Mouse (Mus musculus): ENCODE results near the gene Camk2d. TPM values are rescaled to one million over a fixed set of nuclear protein-coding genes. Genes with fewer than 3 reads are reported as not detected.

The Camk2d gene
- 62.7 and 66.4 TPM in 2 replicates for polyA plus RNA-seq (2012; rRNA removed)

DNA sequence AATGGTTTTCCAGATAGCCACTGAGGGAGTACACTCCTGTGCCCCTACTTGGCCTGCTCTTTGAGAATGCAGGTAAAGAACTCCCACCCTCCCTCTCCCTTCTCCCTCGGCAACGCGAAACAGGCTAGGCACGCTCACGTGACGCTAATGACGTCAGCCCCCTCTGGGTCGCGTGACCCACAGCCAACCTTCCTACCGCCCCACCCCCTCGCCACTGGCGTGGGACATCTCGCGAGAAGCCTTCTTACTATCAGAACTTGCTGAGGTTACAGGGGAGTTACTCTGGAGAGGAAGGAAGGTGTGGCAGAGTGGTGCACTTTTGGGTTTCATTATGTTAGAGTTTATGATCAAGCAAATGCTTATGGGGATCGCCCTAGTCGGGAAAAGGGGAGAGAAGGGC is at the start of gene Camk2d:
Gene Camk2d (plus strand): TSS at position 217 of the 400 bp plus-strand sequence.
- H3K4me3 ChIP-seq (ENCODE audit: insufficient read depth, low read length): peak within 1 kb of the TSS; percentile 82
- TF ChIP-seq CTCF (IDR thresholded peaks at IDR 0.05; ENCODE audit: extremely low read depth, insufficient read depth, low read length) (no peak), POLR2A (IDR thresholded peaks at IDR 0.05; ENCODE audit: extremely low read depth, insufficient read depth, low read length) (peak; percentile 92)
- peak within 1 kb of the TSS; percentile 98 for H3K27ac ChIP-seq (ENCODE audit: insufficient read depth, low read length)
- H3K4me1 ChIP-seq (ENCODE audit: control insufficient read depth, insufficient read depth, low read length): no peaks in the 10 kb centered on the region

DNA sequence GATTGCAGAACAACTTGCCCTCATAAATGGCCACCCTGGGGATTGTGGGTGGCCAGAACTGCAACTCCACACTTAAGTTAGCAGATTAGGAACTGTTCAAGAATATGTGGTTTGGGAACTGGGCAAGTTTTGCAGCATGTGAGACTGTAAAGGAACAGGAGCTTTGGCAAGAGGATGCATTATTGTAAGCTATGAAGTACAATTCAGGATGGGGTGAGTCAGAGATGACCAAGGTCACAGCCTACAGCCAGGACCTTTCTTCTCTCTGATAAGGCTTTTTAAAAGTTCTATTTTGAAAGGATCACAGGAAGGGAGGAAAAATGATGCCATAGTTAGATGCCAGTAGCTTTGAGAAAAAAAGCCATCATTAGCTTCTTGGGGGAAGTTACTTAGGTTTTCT is 48.2 kb upstream of the Camk2d start:
- Histone ChIP-seq H3K4me3 (ENCODE audit: insufficient read depth, low read length) (no peak overlapping the region), H3K27ac (ENCODE audit: insufficient read depth, low read length) (no peak overlapping the region), H3K4me1 (ENCODE audit: control insufficient read depth, insufficient read depth, low read length) (no peaks in the 10 kb centered on the region)
- TF ChIP-seq POLR2A (IDR thresholded peaks at IDR 0.05; ENCODE audit: extremely low read depth, insufficient read depth, low read length) (no peak), CTCF (IDR thresholded peaks at IDR 0.05; ENCODE audit: extremely low read depth, insufficient read depth, low read length) (no peak)

DNA sequence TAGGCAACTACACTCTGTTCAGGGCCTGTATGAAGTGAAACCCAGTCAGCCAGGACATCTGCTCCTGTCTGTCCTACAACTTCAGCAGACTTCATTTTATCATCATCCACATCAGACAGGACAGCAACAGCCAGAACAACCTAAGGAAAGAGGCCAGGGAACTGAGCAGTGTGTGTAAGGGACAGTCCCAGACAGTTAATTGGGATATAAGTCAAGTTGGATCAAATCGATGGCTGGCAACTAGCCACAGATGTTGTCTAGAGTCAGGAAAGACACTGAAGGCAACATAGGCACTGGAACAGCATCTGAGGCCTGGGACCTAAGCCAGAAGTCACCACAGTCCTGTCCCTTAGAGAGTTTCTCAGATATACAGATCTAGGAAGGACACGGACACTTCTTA is 32.5 kb upstream of the Camk2d start:
- TF ChIP-seq POLR2A (IDR thresholded peaks at IDR 0.05; ENCODE audit: extremely low read depth, insufficient read depth, low read length) (no peak), CTCF (IDR thresholded peaks at IDR 0.05; ENCODE audit: extremely low read depth, insufficient read depth, low read length) (no peak)
- no peaks in the 10 kb centered on the region for H3K4me1 ChIP-seq (ENCODE audit: control insufficient read depth, insufficient read depth, low read length)
- no peak overlapping the region for H3K4me3 ChIP-seq (ENCODE audit: insufficient read depth, low read length)
- no peak overlapping the region for H3K27ac ChIP-seq (ENCODE audit: insufficient read depth, low read length)

DNA sequence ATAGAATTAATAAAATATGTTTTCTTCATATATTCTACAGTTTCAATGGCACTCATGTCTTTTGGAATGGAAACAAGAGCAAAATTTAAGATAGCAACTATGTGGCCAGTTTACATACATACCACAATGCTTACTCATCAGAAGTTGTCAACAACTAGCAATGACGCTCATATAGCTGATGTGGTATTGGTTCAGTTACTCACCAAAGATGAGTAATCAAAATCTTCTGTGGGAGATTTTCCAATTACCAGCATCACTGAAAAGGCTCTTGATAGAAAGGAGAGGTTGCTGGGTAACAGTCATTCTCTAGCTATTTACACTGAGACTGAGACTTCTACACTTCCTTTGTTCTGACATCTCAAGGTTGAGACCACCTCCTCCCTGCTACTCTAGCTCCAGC is 25.5 kb upstream of the Camk2d start:
- Histone ChIP-seq H3K4me3 (ENCODE audit: insufficient read depth, low read length) (no peak overlapping the region), H3K27ac (ENCODE audit: insufficient read depth, low read length) (no peak overlapping the region), H3K4me1 (ENCODE audit: control insufficient read depth, insufficient read depth, low read length) (no peaks in the 10 kb centered on the region)
- TF ChIP-seq POLR2A (IDR thresholded peaks at IDR 0.05; ENCODE audit: extremely low read depth, insufficient read depth, low read length) (no peak), CTCF (IDR thresholded peaks at IDR 0.05; ENCODE audit: extremely low read depth, insufficient read depth, low read length) (no peak)

DNA sequence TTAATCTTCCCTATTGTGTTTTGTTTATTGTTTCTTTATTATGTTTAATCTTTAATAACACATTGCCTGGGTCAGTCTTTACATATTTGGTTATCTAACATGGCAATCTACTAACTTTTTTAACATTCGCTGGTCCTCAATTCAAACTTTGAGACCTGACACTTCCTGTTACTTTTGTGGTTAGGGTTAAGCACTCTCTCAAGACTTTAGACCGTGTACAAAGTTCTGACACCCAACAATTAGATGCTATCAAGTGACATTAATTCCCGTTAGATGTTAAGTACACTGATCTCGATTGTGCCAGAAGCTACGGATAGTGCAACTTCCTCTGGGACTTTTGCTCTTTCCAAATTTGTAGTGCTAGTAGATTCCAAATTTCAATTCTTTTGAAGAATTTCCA is 23.2 kb upstream of the Camk2d start:
- H3K27ac ChIP-seq (ENCODE audit: insufficient read depth, low read length): no peak overlapping the region
- TF ChIP-seq CTCF (IDR thresholded peaks at IDR 0.05; ENCODE audit: extremely low read depth, insufficient read depth, low read length) (no peak), POLR2A (IDR thresholded peaks at IDR 0.05; ENCODE audit: extremely low read depth, insufficient read depth, low read length) (no peak)
- H3K4me3 ChIP-seq (ENCODE audit: insufficient read depth, low read length): no peak overlapping the region
- H3K4me1 ChIP-seq (ENCODE audit: control insufficient read depth, insufficient read depth, low read length): no peaks in the 10 kb centered on the region

DNA sequence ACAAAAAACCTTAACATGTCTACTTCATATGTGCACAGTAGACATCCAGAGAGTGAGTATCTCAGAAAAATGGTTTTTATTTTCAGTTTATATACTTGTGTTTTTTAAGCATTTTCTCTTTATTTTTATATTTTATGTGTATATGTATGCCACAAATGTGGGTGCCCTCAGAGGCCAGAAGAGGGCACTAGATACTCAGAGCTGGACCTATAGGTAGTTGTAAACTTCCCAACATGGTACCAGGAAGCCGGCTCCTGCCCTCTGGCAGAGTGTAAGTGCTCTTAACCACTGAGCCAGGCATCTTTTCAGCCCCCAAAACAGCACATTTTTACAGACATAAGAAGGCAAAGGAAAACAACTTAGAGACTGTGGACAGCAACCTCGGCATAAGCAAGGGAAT is 20.2 kb upstream of the Camk2d start:
- no peak for TF ChIP-seq POLR2A (IDR thresholded peaks at IDR 0.05; ENCODE audit: extremely low read depth, insufficient read depth, low read length)
- peak; percentile 18; the same call in 1 of the 2 replicates for TF ChIP-seq CTCF (IDR thresholded peaks at IDR 0.05; ENCODE audit: extremely low read depth, insufficient read depth, low read length)
- Histone ChIP-seq H3K27ac (ENCODE audit: insufficient read depth, low read length) (no peak overlapping the region), H3K4me3 (ENCODE audit: insufficient read depth, low read length) (no peak overlapping the region), H3K4me1 (ENCODE audit: control insufficient read depth, insufficient read depth, low read length) (no peaks in the 10 kb centered on the region)

DNA sequence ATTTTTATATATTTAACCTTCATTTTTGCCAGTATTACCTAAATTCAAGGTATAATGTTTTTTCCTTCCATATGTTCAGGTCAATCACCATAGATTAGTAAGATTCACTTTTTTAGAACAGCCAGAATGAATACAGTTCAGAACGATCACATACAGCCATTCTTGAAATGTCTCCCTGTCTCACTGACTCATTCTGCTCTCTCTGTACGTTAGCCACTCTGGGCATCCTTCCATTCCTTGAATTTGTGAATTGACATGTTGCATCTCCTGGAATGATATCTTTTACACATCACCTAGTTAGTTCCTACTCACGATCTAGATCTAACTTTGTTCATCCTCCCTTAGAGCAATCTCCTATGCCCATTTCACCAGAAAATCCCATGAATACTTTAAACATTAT is 10.0 kb upstream of the Camk2d start:
- Histone ChIP-seq H3K4me1 (ENCODE audit: control insufficient read depth, insufficient read depth, low read length) (no peaks in the 10 kb centered on the region), H3K4me3 (ENCODE audit: insufficient read depth, low read length) (no peak overlapping the region), H3K27ac (ENCODE audit: insufficient read depth, low read length) (no peak overlapping the region)
- TF ChIP-seq POLR2A (IDR thresholded peaks at IDR 0.05; ENCODE audit: extremely low read depth, insufficient read depth, low read length) (no peak), CTCF (IDR thresholded peaks at IDR 0.05; ENCODE audit: extremely low read depth, insufficient read depth, low read length) (no peak)

DNA sequence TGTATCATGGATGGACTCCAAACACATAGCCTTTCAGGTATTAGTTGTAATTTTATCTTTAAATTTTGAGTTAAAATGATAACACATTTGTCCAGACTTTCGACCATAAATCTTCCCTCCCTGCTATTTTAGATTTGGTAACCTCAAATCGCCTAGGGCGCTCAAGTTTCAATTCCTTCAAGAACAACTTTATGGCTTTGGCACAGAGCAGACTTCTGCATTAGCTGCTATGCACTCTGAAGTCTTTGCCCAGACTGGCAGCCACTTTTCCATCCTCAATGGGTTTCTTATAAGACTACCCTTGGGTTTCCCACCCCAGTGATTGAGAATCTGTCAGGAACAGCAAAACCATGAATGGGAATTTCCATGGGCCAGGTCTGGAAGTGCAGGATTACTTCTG is 8.6 kb upstream of the Camk2d start:
- TF ChIP-seq CTCF (IDR thresholded peaks at IDR 0.05; ENCODE audit: extremely low read depth, insufficient read depth, low read length) (no peak), POLR2A (IDR thresholded peaks at IDR 0.05; ENCODE audit: extremely low read depth, insufficient read depth, low read length) (no peak)
- no peak overlapping the region for H3K4me3 ChIP-seq (ENCODE audit: insufficient read depth, low read length)
- H3K4me1 ChIP-seq (ENCODE audit: control insufficient read depth, insufficient read depth, low read length): no peaks in the 10 kb centered on the region
- H3K27ac ChIP-seq (ENCODE audit: insufficient read depth, low read length): no peak overlapping the region

DNA sequence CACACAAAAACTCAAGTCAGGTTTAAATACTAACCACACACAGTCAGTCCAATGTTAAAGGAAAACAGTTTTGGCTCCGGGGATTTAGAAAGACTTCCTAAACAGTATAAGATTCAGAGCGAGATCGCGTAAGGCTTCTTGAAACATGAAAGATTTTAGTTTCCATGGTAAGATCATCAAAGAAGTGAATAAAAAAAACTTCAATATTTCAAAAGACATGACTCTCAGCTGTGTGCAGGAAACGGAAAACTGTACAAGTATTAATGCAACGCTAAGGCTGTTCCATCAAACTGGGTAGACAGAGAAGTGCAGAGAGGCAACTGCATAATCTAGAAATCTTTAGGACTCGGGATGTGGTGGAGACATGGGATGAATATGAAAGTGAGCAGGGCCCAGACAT is 6.5 kb upstream of the Camk2d start:
- no peak overlapping the region for H3K27ac ChIP-seq (ENCODE audit: insufficient read depth, low read length)
- no peak for TF ChIP-seq CTCF (IDR thresholded peaks at IDR 0.05; ENCODE audit: extremely low read depth, insufficient read depth, low read length)
- TF ChIP-seq POLR2A (IDR thresholded peaks at IDR 0.05; ENCODE audit: extremely low read depth, insufficient read depth, low read length): no peak
- H3K4me3 ChIP-seq (ENCODE audit: insufficient read depth, low read length): no peak overlapping the region
- H3K4me1 ChIP-seq (ENCODE audit: control insufficient read depth, insufficient read depth, low read length): no peaks in the 10 kb centered on the region

DNA sequence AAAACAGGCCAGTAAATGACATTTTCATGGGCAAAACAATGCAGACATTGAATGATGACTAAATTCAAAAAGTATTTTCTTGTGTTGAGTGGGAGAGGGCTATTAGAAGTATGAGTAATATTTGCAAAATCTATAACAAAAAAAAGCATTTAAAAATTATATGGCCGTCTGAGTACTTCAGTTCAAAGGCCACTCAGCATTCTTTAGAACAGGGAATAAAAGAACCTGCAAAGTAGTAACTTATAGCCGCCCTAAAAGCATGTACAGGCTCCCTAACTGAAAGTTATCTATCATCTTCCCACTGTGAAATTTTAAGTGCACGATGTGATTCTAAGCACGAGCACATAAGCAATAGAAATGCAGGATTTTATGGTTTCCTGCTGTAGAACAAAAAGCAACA is 646 bp upstream of the Camk2d start:
- Histone ChIP-seq H3K4me3 (ENCODE audit: insufficient read depth, low read length) (no peak overlapping the region; the same call in 1 of the 2 replicates), H3K27ac (ENCODE audit: insufficient read depth, low read length) (no peak overlapping the region), H3K4me1 (ENCODE audit: control insufficient read depth, insufficient read depth, low read length) (no peaks in the 10 kb centered on the region)
- TF ChIP-seq POLR2A (IDR thresholded peaks at IDR 0.05; ENCODE audit: extremely low read depth, insufficient read depth, low read length): no peak

All from cortical plate, adult 2 months (tissue).